ENCODE assay signal across 29 mouse cellular contexts in genomic region chr4:101252016-101252415, GRCm38 (mm10). TPM values are rescaled to one million over a fixed set of nuclear protein-coding genes. Genes with fewer than 3 reads are reported as not detected.
DNase-seq lines count a peak whose midpoint lies in the region; ATAC-seq and TF ChIP-seq lines count a peak whose summit lies in the region.
"Had no signal": no experiment of that assay in that cellular context is flagged by ENCODE, and none has a peak within 500 bp of the region (broad histone marks: within the 10 kb centered on the region; RNA-seq: fewer than 3 reads in every experiment).

No protein-coding gene starts in this region.

- no peak overlapping the region for H3K4me2 ChIP-seq in liver, embryonic 13.5 days
- H3K4me2 ChIP-seq in liver, embryonic 12.5 days = no peak overlapping the region
- H3K4me2 ChIP-seq: embryonic facial prominence, embryonic 13.5 days; heart, embryonic 12.5 days; heart, embryonic 15.5 days; hindbrain, embryonic 14.5 days had no signal

- peak overlapping the region; percentile 68 for H3K27ac ChIP-seq in gastrocnemius, adult 2 months
- 0 out of 2 replicates have a peak overlapping the region, but pooled peaks have one; percentile 68 for H3K27ac ChIP-seq in liver, embryonic 13.5 days
- H3K27ac ChIP-seq in liver, embryonic 12.5 days = no peak overlapping the region
- H3K27ac ChIP-seq: embryonic facial prominence, embryonic 10.5 days; embryonic facial prominence, embryonic 13.5 days; heart, embryonic 15.5 days; hindbrain, embryonic 14.5 days; hindbrain, postnatal 0 days had no signal

- TF ChIP-seq CTCF in gastrocnemius, adult 2 months (IDR thresholded peaks at IDR 0.05) = no peak

- no peak overlapping the region for H3K9ac ChIP-seq in liver, embryonic 13.5 days
- no peak overlapping the region for H3K9ac ChIP-seq in liver, embryonic 12.5 days
- H3K9ac ChIP-seq: embryonic facial prominence, embryonic 13.5 days; heart, embryonic 12.5 days; heart, embryonic 15.5 days; hindbrain, embryonic 14.5 days had no signal

- H3K9me3 ChIP-seq in liver, embryonic 13.5 days (replicated peaks) = no peaks in the 10 kb centered on the region
- no peaks in the 10 kb centered on the region for H3K9me3 ChIP-seq in liver, embryonic 12.5 days (replicated peaks)
- H3K9me3 ChIP-seq: embryonic facial prominence, embryonic 10.5 days; embryonic facial prominence, embryonic 13.5 days; heart, embryonic 12.5 days; heart, embryonic 15.5 days had no signal

- H3K27me3 ChIP-seq in liver, embryonic 13.5 days = no peaks in the 10 kb centered on the region
- H3K27me3 ChIP-seq in liver, embryonic 12.5 days (replicated peaks) = no peaks in the 10 kb centered on the region
- H3K27me3 ChIP-seq: embryonic facial prominence, embryonic 13.5 days; heart, embryonic 12.5 days; heart, embryonic 15.5 days; Patski had no signal

- no peak for DNase-seq in gastrocnemius, adult 2 months
- DNase-seq in gastrocnemius, postnatal 25 days = no peak
- no peak for DNase-seq in liver, embryonic 13.5 days
- peak; percentile 13 for DNase-seq in R1 (ENCODE audit: low read depth, low spot score)
- no peak for DNase-seq in kidney, adult 11 months
- no peak for DNase-seq in adrenal gland, postnatal 14 days
- DNase-seq: adrenal gland, adult 2 months; adrenal gland, postnatal 25 days; cerebellum, adult 11-12 months; cerebellum, adult 8-10 months; cerebellum, postnatal 10 days; cerebellum, postnatal 36 days; embryo, embryonic 11 days; gastrocnemius, postnatal 10 days; heart, adult 18-20 months; heart, postnatal 10 days; heart, postnatal 4 days had no signal

- intact Hi-C loops in gastrocnemius, adult 2 months (cut with DNase I) = no loop called here

- no peaks in the 10 kb centered on the region for H3K36me3 ChIP-seq in liver, embryonic 13.5 days
- no peaks in the 10 kb centered on the region for H3K36me3 ChIP-seq in liver, embryonic 12.5 days
- H3K36me3 ChIP-seq: embryonic facial prominence, embryonic 10.5 days; embryonic facial prominence, embryonic 13.5 days; heart, embryonic 12.5 days; heart, embryonic 15.5 days had no signal

- ATAC-seq in liver, embryonic 13.5 days (ENCODE audit: low read depth) = no peak
- ATAC-seq in liver, embryonic 12.5 days = no peak
- no peak for ATAC-seq in megakaryocyte, adult 5-6 weeks (ENCODE audit: poor library complexity, severe bottlenecking)
- ATAC-seq: forebrain, embryonic 14.5 days; hindbrain, postnatal 0 days; inflammation-experienced regulatory T-cells, adult 6 months; intestine, embryonic 16.5 days; Patski had no signal

- H3K4me3 ChIP-seq in gastrocnemius, adult 2 months = no peak overlapping the region
- no peak overlapping the region for H3K4me3 ChIP-seq in liver, embryonic 13.5 days (replicated peaks)
- H3K4me3 ChIP-seq in liver, embryonic 12.5 days = no peak overlapping the region
- H3K4me3 ChIP-seq: embryonic facial prominence, embryonic 10.5 days; embryonic facial prominence, embryonic 13.5 days; heart, embryonic 12.5 days; heart, embryonic 15.5 days had no signal

- peaks cover 83% of the 10 kb centered on the region for H3K4me1 ChIP-seq in liver, embryonic 13.5 days (replicated peaks)
- peaks cover 90% of the 10 kb centered on the region for H3K4me1 ChIP-seq in liver, embryonic 12.5 days

RNA-seq across cellular contexts. Expression of gene Jak1, which starts 13.1 kb away (rescaled TPM):
- total RNA-seq in gastrocnemius, adult 2 months (2021) = 100 to 1,000 TPM in 1 of 2 experiments, 10 to 100 TPM in 1; 89.9 to 134 TPM
- 10 to 100 TPM; 96.1 to 98.5 TPM for total RNA-seq in gastrocnemius, postnatal 25 days (2021)
- polyA plus RNA-seq in liver, embryonic 13.5 days (2015; fragmentation: Nextera tagmentation; extraction: Ambion mirVana) = 41.0 and 52.5 TPM in 2 replicates
- 59.7 and 61.2 TPM in 2 replicates for polyA plus RNA-seq in liver, embryonic 12.5 days (2016; fragmentation: Nextera tagmentation; extraction: Ambion mirVana)
- total RNA-seq in adrenal gland, postnatal 14 days (2021) = 116 and 125 TPM in 2 replicates
- 105 and 111 TPM in 2 replicates for total RNA-seq in megakaryocyte, adult 5-6 weeks (2015)
- total RNA-seq in megakaryocyte, adult 5-6 weeks (2017) = 92.7 and 98.5 TPM in 2 replicates
